10 mouse cellular contexts compared by ENCODE assay signal in the genomic region with DNA sequence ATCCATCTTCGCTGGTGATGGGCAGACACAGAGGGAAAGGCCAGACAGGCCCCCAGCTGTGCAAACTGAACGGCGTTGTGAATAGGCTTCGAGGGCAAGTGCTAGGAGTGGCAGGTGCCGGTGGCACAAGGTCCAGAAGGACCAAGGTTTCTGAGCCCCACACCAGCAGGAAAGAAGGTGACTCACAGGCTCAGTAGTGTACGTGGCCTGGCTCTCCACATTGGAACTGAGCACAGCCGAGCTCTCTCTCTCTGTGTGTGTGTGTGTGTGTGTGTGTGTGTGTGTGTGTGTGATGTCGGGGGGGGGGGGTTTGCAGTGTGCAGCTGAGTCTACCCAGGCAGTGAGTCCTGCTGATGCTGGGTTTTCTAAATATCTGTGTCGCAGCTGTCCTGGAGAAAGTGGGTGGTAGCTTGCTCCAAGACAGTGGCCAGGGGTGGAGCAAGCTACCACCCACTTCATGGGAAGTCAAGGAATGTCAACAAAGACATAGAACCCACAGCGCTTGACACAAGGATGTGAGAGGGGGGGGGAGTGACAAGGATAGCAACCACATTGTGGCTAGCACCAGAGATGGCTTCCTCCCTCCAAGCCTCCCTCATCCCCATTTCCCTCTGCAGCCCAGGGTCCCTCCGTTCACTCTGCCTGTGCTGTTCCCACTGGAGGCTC. TPM values are rescaled to one million over a fixed set of nuclear protein-coding genes. Genes with fewer than 3 reads are reported as not detected.
DNase-seq lines count a peak whose midpoint lies in the region; ATAC-seq and TF ChIP-seq lines count a peak whose summit lies in the region.
"Had no signal": no experiment of that assay in that cellular context is flagged by ENCODE, and none has a peak within 500 bp of the region (broad histone marks: within the 10 kb centered on the region; RNA-seq: fewer than 3 reads in every experiment).

No protein-coding gene starts in this region.

- H3K4me3 ChIP-seq in intestine, embryonic 14.5 days (ENCODE audit: low read depth, low read length), result no peak overlapping the region
- no peak overlapping the region for H3K4me3 ChIP-seq in intestine, postnatal 0 days (ENCODE audit: low read depth, low read length)
- no peak overlapping the region for H3K4me3 ChIP-seq in embryonic facial prominence, embryonic 10.5 days
- H3K4me3 ChIP-seq in lung, postnatal 0 days (ENCODE audit: low read depth, low read length), result no peak overlapping the region
- H3K4me3 ChIP-seq: liver, embryonic 15.5 days had no signal

- no peak for TF ChIP-seq CTCF in intestine, postnatal 0 days (IDR thresholded peaks at IDR 0.05; ENCODE audit: low read depth)
- no peak for TF ChIP-seq CTCF in lung, postnatal 0 days (IDR thresholded peaks at IDR 0.05)

- 73% methylated on average over 11 of the region's 11 CpGs for WGBS in intestine, embryonic 14.5 days
- WGBS in intestine, postnatal 0 days, result 58% methylated on average over 11 of the region's 11 CpGs
- WGBS in embryonic facial prominence, embryonic 10.5 days, result 84% methylated on average over 10 of the region's 11 CpGs
- 26% methylated on average over 8 of the region's 11 CpGs for WGBS in lung, postnatal 0 days

- DNase-seq in intestine, embryonic 14.5 days (ENCODE audit: low spot score), result no peak
- DNase-seq in embryonic facial prominence, embryonic 10.5 days (ENCODE audit: low spot score), result no peak
- peak; percentile 77 for DNase-seq in lung, postnatal 0 days (ENCODE audit: low spot score)
- DNase-seq in testis, postnatal 14 days (ENCODE audit: low spot score), result no peak
- no peak for DNase-seq in gastrocnemius, postnatal 4 days (ENCODE audit: low spot score in 2 of 2)
- DNase-seq: cerebellum, adult 2 months; kidney, adult 11 months had no signal

- peak; percentile 50; the same call in 1 of the 2 replicates for ATAC-seq in intestine, embryonic 14.5 days (replicated peaks; ENCODE audit: low FRiP score, low TSS enrichment, low read depth)
- no peak for ATAC-seq in intestine, postnatal 0 days
- ATAC-seq in common myeloid progenitor, adult 5-6 weeks (replicated peaks; ENCODE audit: low read depth, poor library complexity, severe bottlenecking), result peak; percentile 77
- peak; percentile 82 for ATAC-seq in lung, postnatal 0 days

- no peaks in the 10 kb centered on the region for H3K9me3 ChIP-seq in intestine, embryonic 14.5 days (ENCODE audit: control insufficient read depth, low read length)
- no peaks in the 10 kb centered on the region for H3K9me3 ChIP-seq in intestine, postnatal 0 days (ENCODE audit: control insufficient read depth)
- no peaks in the 10 kb centered on the region; the same call in 1 of the 2 replicates for H3K9me3 ChIP-seq in embryonic facial prominence, embryonic 10.5 days
- no peaks in the 10 kb centered on the region for H3K9me3 ChIP-seq in lung, postnatal 0 days (ENCODE audit: low read length)
- H3K9me3 ChIP-seq: liver, embryonic 15.5 days had no signal

- no peak overlapping the region for H3K4me2 ChIP-seq in intestine, embryonic 14.5 days (ENCODE audit: low read length)
- no peak overlapping the region for H3K4me2 ChIP-seq in intestine, postnatal 0 days (replicated peaks; ENCODE audit: low read depth)
- no peak overlapping the region for H3K4me2 ChIP-seq in lung, postnatal 0 days (replicated peaks; ENCODE audit: low read depth, low read length)
- H3K4me2 ChIP-seq: liver, embryonic 15.5 days had no signal

- H3K36me3 ChIP-seq in intestine, embryonic 14.5 days (ENCODE audit: control insufficient read depth, insufficient read depth, low read length), result peaks cover 40% of the 10 kb centered on the region
- peaks cover 16% of the 10 kb centered on the region; the same call in 1 of the 2 replicates for H3K36me3 ChIP-seq in intestine, postnatal 0 days (ENCODE audit: control insufficient read depth, insufficient read depth)
- H3K36me3 ChIP-seq in embryonic facial prominence, embryonic 10.5 days (replicated peaks), result peaks cover 76% of the 10 kb centered on the region
- H3K36me3 ChIP-seq in lung, postnatal 0 days (ENCODE audit: insufficient read depth, low read length), result peaks cover 13% of the 10 kb centered on the region; the same call in 1 of the 2 replicates

- no peaks in the 10 kb centered on the region for H3K27me3 ChIP-seq in intestine, embryonic 14.5 days (replicated peaks; ENCODE audit: control insufficient read depth, insufficient read depth, low read length)
- no peaks in the 10 kb centered on the region for H3K27me3 ChIP-seq in intestine, postnatal 0 days (replicated peaks; ENCODE audit: control insufficient read depth, insufficient read depth, low read length)
- no peaks in the 10 kb centered on the region for H3K27me3 ChIP-seq in embryonic facial prominence, embryonic 10.5 days (replicated peaks; ENCODE audit: low read depth, poor library complexity, severe bottlenecking)
- no peaks in the 10 kb centered on the region for H3K27me3 ChIP-seq in lung, postnatal 0 days (replicated peaks; ENCODE audit: insufficient read depth, low read length)
- H3K27me3 ChIP-seq: liver, embryonic 15.5 days had no signal

- H3K27ac ChIP-seq in intestine, embryonic 14.5 days (ENCODE audit: low read depth), result no peak overlapping the region
- no peak overlapping the region for H3K27ac ChIP-seq in intestine, postnatal 0 days (ENCODE audit: low read depth, low read length)
- 0 out of 2 replicates have a peak overlapping the region, but pooled peaks have one; percentile 6 for H3K27ac ChIP-seq in embryonic facial prominence, embryonic 10.5 days (replicated peaks)
- no peak overlapping the region for H3K27ac ChIP-seq in lung, postnatal 0 days (ENCODE audit: low read length)
- H3K27ac ChIP-seq: liver, embryonic 15.5 days had no signal

- no peak overlapping the region for H3K9ac ChIP-seq in intestine, embryonic 14.5 days (ENCODE audit: low read length)
- no peak overlapping the region for H3K9ac ChIP-seq in intestine, postnatal 0 days (ENCODE audit: low read depth, low read length)
- no peak overlapping the region for H3K9ac ChIP-seq in lung, postnatal 0 days (replicated peaks; ENCODE audit: low read depth)
- H3K9ac ChIP-seq: liver, embryonic 15.5 days had no signal

- no peaks in the 10 kb centered on the region for H3K4me1 ChIP-seq in intestine, embryonic 14.5 days (replicated peaks; ENCODE audit: control insufficient read depth, insufficient read depth, low read length)
- no peaks in the 10 kb centered on the region for H3K4me1 ChIP-seq in intestine, postnatal 0 days (replicated peaks; ENCODE audit: control insufficient read depth, insufficient read depth, low read length)
- H3K4me1 ChIP-seq in embryonic facial prominence, embryonic 10.5 days, result peaks cover 26% of the 10 kb centered on the region
- peaks cover 10% of the 10 kb centered on the region; the same call in 1 of the 2 replicates for H3K4me1 ChIP-seq in lung, postnatal 0 days (ENCODE audit: insufficient read depth, low read depth, low read length)
- H3K4me1 ChIP-seq: liver, embryonic 15.5 days had no signal

- peak; percentile 46; the same call in 1 of the 2 replicates for TF ChIP-seq EP300 in lung, postnatal 0 days (IDR thresholded peaks at IDR 0.05)

RNA-seq across cellular contexts. Expression of a gene that starts 43.2 kb away (rescaled TPM):
- polyA plus RNA-seq in intestine, embryonic 14.5 days (2014; fragmentation: Nextera tagmentation; extraction: Ambion mirVana), result 2.3 and 2.4 TPM in 2 replicates
- 12.6 and 14.8 TPM in 2 replicates for polyA plus RNA-seq in intestine, postnatal 0 days (2015; fragmentation: Nextera tagmentation; extraction: Ambion mirVana)
- total RNA-seq in common myeloid progenitor, adult 5-6 weeks (2017), result 0.44 and 1.3 TPM in 2 replicates
- polyA plus RNA-seq in embryonic facial prominence, embryonic 10.5 days (2016; fragmentation: Nextera tagmentation; extraction: Ambion mirVana), result 2.1 and 2.9 TPM in 2 replicates
- polyA plus RNA-seq in lung, postnatal 0 days (2015; fragmentation: Nextera tagmentation; extraction: Ambion mirVana), result 6.5 and 8.1 TPM in 2 replicates
- total RNA-seq in gastrocnemius, postnatal 4 days (2021), result 10 to 100 TPM; 28.3 to 34.2 TPM
